Mouse (Mus musculus) small intestine, adult 2 months (tissue): ENCODE results near the gene Ncam1. TPM values are rescaled to one million over a fixed set of nuclear protein-coding genes. Genes with fewer than 3 reads are reported as not detected.

Experiments
- H3K27ac ChIP-seq: fragments of 200-500 bp; 2 replicates; pipeline ENCODE4 v1.5.1; 2012; ENCODE audit warnings: low read depth, low read length, control low read depth, inconsistent platforms; ENCODE audit not compliant: insufficient read depth
- H3K27me3 ChIP-seq: fragments of 200-500 bp; 2 replicates; pipeline ENCODE4 v1.6.1; 2012; ENCODE audit warnings: mild to moderate bottlenecking, moderate library complexity, low read length, inconsistent platforms; ENCODE audit not compliant: control insufficient read depth, insufficient read depth
- H3K36me3 ChIP-seq: fragments of 200-500 bp; 2 replicates; pipeline ENCODE4 v1.6.1; 2012; ENCODE audit warnings: mild to moderate bottlenecking, low read length, control low read depth, inconsistent platforms; ENCODE audit not compliant: control insufficient read depth, insufficient read depth
- H3K4me1 ChIP-seq: fragments of 200-500 bp; 2 replicates; pipeline ENCODE4 v1.6.1; 2012; ENCODE audit warnings: low read length, inconsistent platforms, mixed read lengths; ENCODE audit not compliant: control insufficient read depth, insufficient read depth, insufficient read length
- H3K4me3 ChIP-seq: fragments of 200-500 bp; 2 replicates; pipeline ENCODE4 v1.5.1; 2012; ENCODE audit warnings: low read depth, mild to moderate bottlenecking, control low read depth, inconsistent platforms, low read length, moderate library complexity
- CTCF ChIP-seq: fragments of 200-500 bp; IDR thresholded peaks from 2 replicates; pipeline ENCODE4 v1.5.1; 2012; ENCODE audit warnings: low read depth, mild to moderate bottlenecking, control low read depth, inconsistent platforms, low read length, moderate library complexity, mixed read lengths; ENCODE audit not compliant: insufficient replicate concordance, insufficient read length; ENCODE audit errors: extremely low read depth
- POLR2A ChIP-seq: fragments of 200-500 bp; IDR thresholded peaks from 2 replicates; pipeline ENCODE4 v1.6.1; 2012; ENCODE audit warnings: low read depth, mild to moderate bottlenecking, control low read depth, inconsistent platforms, low read length, moderate library complexity
- WGBS: fragments of 180-500 bp; shearing (Covaris S2); methylation state at CpG from one replicate; pipeline ENCODE4 v1.1.7; 2018; 5-methylcytosine and 5-hydroxymethylcytosine counted together
- polyA plus RNA-seq: library from polyadenylated mRNA; depleted of rRNA; stranded (reverse); fragments of >200 nt; gene quantifications from 2 replicates; pipeline ENCODE4 v1.2.3, GENCODE M21; 2012

The Ncam1 gene
- polyA plus RNA-seq, 1 experiment, result 3.5 TPM

DNA sequence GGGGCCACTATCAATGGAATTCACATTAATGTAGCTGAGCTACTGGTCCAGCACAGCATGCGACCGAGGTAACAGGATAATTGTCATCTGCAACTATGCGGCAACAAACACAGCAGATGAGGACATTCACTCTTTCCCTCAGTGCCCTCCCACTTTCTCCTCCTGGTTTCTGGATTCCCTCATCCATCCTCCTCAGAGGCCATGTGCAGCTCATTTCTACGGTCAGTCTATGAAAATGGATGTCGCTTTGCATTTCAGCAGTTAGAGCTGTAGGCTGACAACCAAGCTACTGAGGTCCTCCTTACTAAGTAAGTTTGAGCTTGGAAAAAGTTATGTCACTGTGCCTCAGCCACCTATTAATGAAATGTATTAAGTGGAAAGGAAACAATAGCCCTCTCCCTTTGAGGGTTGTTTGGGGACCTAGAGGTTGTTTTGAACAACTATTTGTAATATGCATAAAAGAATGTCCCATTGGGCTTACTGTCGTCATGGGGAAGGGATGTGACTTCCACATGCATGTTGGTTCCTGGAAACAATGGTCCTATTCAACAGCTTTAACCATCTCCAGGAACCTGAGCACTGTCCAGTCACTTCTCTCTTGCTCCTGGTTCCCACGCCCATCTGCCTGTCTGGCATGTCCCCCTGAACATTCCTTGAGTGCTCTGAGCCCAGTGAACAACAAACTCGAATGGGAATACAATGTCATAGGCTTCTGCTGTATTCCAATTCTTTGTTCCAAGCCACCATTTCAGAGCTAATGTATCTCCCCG, 122.8 kb downstream of the Ncam1 start:
- TF ChIP-seq POLR2A, result no peak
- no peak for TF ChIP-seq CTCF
- H3K4me1 ChIP-seq, result no peaks in the 10 kb centered on the region
- no peak overlapping the region for H3K4me3 ChIP-seq
- H3K27ac ChIP-seq, result no peak overlapping the region
- no peaks in the 10 kb centered on the region for H3K36me3 ChIP-seq
- no peaks in the 10 kb centered on the region for H3K27me3 ChIP-seq
- 73% methylated on average over 9 of the region's 9 CpGs for WGBS

DNA sequence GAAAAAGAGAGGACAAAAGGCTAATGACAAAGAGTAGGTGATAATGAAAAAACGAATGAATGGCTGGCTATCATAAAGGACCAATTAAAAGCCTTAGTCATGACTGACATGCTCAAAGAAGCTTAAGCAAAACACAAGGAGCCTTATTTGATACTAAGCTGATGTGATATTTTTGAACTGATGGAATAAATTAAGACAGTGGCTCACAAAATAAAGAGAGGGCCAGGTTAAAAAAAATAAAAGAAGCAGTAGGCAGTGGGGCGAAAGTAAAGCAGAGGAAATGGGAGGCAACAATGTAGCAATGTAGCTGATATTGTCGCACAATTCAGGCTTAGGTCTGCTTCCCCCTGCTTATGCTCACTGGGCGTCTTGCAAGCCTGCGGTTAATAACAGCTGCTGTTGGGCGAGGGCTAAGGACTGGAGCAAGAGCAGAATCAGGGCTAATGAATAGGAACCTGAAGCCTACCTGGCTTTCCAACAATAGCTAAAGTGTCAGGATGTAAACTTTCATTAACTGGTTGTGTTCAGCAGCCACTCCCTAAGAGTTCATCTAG, 126.0 kb downstream of the Ncam1 start:
- H3K27ac ChIP-seq, result no peak overlapping the region
- no peaks in the 10 kb centered on the region for H3K27me3 ChIP-seq
- WGBS, result 64% methylated on average over 6 of the region's 6 CpGs
- no peaks in the 10 kb centered on the region for H3K36me3 ChIP-seq
- no peaks in the 10 kb centered on the region for H3K4me1 ChIP-seq
- H3K4me3 ChIP-seq, result no peak overlapping the region
- TF ChIP-seq CTCF, result no peak
- TF ChIP-seq POLR2A, result no peak

DNA sequence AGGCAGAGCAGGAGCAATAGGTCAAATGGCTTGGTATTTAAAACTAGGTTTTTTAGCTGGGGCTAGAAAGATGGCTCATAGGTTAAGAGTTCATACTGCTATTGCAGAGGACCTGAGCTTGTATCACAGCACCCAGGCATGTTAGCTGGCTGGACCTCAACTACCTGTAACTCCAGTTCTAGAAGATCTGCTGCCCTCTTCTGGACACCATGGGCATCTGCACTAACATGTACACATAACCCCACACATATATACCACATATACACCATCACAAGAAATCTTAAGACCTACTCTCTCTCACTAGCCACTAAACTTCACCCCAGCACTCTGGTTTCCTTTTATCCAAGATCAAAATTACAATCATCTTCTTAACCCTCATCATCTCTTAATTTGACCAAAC, 131.7 kb downstream of the Ncam1 start:
- Histone ChIP-seq H3K36me3 (no peaks in the 10 kb centered on the region), H3K4me1 (no peaks in the 10 kb centered on the region), H3K27me3 (no peaks in the 10 kb centered on the region), H3K27ac (no peak overlapping the region), H3K4me3 (no peak overlapping the region)
- TF ChIP-seq CTCF (no peak), POLR2A (no peak)

DNA sequence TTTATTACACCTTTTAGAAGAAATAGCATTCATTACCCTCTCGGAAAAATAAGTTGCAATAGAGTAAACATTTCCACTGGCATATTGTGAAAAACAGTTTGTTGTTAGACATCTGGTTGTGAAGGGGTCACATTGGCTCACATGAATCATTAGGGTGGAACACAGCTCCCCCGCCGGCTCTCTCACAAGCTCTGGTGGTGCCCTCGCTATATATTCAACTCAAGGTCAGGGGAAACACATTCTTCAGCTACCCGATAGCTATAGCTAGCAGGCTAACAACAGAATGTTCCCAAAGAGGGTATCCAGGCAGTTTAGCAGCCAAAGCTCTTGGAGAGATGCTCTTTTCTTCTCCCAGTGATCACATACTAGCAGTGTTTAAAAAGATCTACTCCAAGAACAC, 133.4 kb downstream of the Ncam1 start:
- TF ChIP-seq CTCF (no peak), POLR2A (no peak)
- 70% methylated on average over 5 of the region's 5 CpGs for WGBS
- Histone ChIP-seq H3K36me3 (no peaks in the 10 kb centered on the region), H3K4me3 (no peak overlapping the region), H3K4me1 (no peaks in the 10 kb centered on the region), H3K27ac (no peak overlapping the region), H3K27me3 (no peaks in the 10 kb centered on the region)

DNA sequence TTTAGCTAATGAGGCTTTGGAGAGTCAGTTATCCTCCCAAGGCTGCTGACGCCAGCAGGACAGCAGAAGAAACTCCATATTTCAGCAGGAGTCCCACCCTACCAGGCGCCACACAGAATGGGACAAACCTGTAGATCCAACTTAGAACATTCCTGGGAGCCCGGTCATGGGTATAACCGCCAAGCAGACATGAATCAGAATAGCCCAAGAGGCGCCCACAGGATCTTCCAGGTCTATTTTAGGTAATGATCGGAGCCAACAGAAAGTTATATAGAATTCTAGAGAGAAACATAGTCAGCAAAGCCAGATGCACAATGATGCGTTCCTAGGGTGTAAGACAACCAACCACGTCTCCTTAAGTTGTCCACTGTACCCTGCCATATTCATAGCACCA, 134.8 kb downstream of the Ncam1 start:
- Histone ChIP-seq H3K4me1 (no peaks in the 10 kb centered on the region), H3K36me3 (no peaks in the 10 kb centered on the region), H3K4me3 (no peak overlapping the region), H3K27ac (no peak overlapping the region), H3K27me3 (no peaks in the 10 kb centered on the region)
- TF ChIP-seq POLR2A (no peak), CTCF (no peak)
- 84% methylated on average over 8 of the region's 8 CpGs for WGBS

DNA sequence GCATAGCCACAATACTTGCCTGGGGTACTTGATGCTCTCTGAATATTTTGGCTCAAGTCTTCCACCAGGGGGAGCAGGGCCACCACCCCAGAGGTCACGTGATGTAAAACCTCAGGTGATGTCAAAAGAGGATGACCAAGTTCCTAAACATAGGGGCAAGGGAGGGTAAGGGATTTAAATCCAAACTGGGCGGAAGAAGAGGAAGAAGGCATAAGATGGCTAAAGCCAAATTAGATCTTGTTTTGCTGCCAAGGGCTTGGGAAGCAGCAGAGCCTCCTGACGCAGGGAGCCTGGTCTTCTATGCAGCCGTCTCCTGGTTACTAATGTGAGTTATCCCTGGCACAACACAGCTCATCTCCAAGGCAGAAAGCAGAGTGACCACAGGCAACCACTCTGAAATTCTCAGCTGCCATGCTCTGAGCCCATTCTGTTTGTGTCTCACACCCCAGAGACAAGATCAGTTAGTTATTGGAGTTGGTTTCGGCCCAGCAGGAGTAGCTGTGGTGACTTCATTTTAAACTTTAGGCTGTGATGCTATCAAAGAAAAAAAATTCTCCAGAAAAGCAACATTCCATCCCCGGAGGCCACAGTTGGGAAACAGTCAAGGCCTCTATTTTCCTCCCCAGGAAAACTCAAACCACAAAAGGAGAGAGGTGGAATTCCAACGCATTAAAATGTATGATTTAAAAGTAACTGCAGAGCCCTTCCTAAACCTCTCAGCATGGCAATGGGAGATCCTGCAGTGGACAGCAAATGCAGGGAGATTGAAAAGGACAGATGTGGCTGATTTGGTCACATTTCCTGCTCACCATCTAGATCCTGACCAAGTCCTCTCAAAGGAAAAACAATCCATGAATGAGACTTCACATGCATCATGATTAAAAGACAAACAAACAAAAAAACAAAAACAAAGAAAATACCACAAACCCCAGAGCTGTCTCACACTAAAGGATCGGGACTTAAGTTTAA, 135.5 kb downstream of the Ncam1 start:
- Histone ChIP-seq H3K4me1 (no peaks in the 10 kb centered on the region), H3K27me3 (no peaks in the 10 kb centered on the region), H3K4me3 (no peak overlapping the region), H3K36me3 (no peaks in the 10 kb centered on the region), H3K27ac (no peak overlapping the region)
- TF ChIP-seq POLR2A (no peak), CTCF (no peak; the same call in 1 of the 2 replicates)
- WGBS, result 72% methylated on average over 8 of the region's 8 CpGs

DNA sequence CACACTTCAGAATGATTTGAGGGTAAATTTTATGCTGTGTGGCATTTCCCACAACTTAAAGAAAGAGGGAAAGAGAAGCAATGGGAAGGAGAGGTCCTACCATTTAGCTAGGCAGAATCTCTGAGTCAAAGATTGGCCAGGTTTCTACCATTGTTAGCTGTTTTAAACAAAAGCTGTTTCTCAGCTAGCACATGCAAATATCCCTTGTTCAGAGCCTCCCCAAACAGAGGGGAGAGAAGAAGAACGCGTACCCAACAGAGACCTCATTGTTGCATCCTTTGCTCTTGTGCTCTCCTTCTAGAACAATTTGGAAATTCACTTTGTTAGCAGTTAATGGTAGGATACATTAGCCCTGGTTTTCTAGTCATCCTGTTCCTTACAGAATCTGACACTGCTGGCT, 137.2 kb downstream of the Ncam1 start:
- TF ChIP-seq POLR2A, result no peak
- no peak for TF ChIP-seq CTCF
- no peaks in the 10 kb centered on the region for H3K4me1 ChIP-seq
- H3K27me3 ChIP-seq, result no peaks in the 10 kb centered on the region
- H3K4me3 ChIP-seq, result no peak overlapping the region
- WGBS, result 91% methylated on average over 2 of the region's 2 CpGs
- no peaks in the 10 kb centered on the region for H3K36me3 ChIP-seq
- H3K27ac ChIP-seq, result no peak overlapping the region
